Mouse (Mus musculus): ENCODE measurements around the gene Ccr4. TPM values are rescaled to one million over a fixed set of nuclear protein-coding genes. Genes with fewer than 3 reads are reported as not detected.
A peak's percentile ranks its signal among the peaks of the same experiment; 100 is the strongest.

Gene Ccr4
- polyA plus RNA-seq, 1 experiment from 2014 or later: not detected

- no peak overlapping the region for H3K4me3 ChIP-seq (ENCODE audit: low read depth, low read length)
- ATAC-seq (ENCODE audit: low FRiP score) (no peak), DNase-seq (ENCODE audit: low spot score, missing footprints) (no peak)
- H3K27me3 ChIP-seq (ENCODE audit: control insufficient read depth, insufficient read depth, low read length): no peaks in the 10 kb centered on the region
- WGBS: 96% methylated on average over 21 of the region's 21 CpGs
- peaks cover 31% of the 10 kb centered on the region for H3K36me3 ChIP-seq (ENCODE audit: control insufficient read depth, insufficient read depth, low read length)
- no peak overlapping the region for H3K27ac ChIP-seq (ENCODE audit: low read depth, low read length)
- H3K4me1 ChIP-seq (ENCODE audit: control insufficient read depth, insufficient read depth, low read length): no peaks in the 10 kb centered on the region
- peaks cover 26% of the 10 kb centered on the region for H3K9me3 ChIP-seq (ENCODE audit: control insufficient read depth, low read length)
- H3K9ac ChIP-seq (ENCODE audit: low read length): no peak overlapping the region
- H3K4me2 ChIP-seq: no peak overlapping the region
Observed at GRCm38 (mm10) chr9:114512831-114513230, 8.1 kb upstream of the Ccr4 start.

- Histone ChIP-seq H3K4me1 (ENCODE audit: control insufficient read depth, insufficient read depth, low read length) (no peaks in the 10 kb centered on the region), H3K27me3 (ENCODE audit: control insufficient read depth, insufficient read depth, low read length) (no peaks in the 10 kb centered on the region), H3K4me2 (no peak overlapping the region), H3K4me3 (ENCODE audit: low read depth, low read length) (no peak overlapping the region), H3K9ac (ENCODE audit: low read length) (no peak overlapping the region), H3K9me3 (ENCODE audit: control insufficient read depth, low read length) (peaks cover 26% of the 10 kb centered on the region), H3K36me3 (ENCODE audit: control insufficient read depth, insufficient read depth, low read length) (peaks cover 31% of the 10 kb centered on the region), H3K27ac (ENCODE audit: low read depth, low read length) (no peak overlapping the region)
- ATAC-seq (ENCODE audit: low FRiP score): no peak
- 95% methylated on average over 9 of the region's 9 CpGs for WGBS
- no peak for DNase-seq (ENCODE audit: low spot score, missing footprints)
Observed at GRCm38 (mm10) chr9:114509785-114510184, 5.1 kb upstream of the Ccr4 start.

GRCm38 (mm10) chr9:114507421-114507820 is 2.7 kb upstream of the Ccr4 start:
- Histone ChIP-seq H3K4me1 (ENCODE audit: control insufficient read depth, insufficient read depth, low read length) (no peaks in the 10 kb centered on the region), H3K36me3 (ENCODE audit: control insufficient read depth, insufficient read depth, low read length) (peaks cover 9% of the 10 kb centered on the region), H3K4me2 (no peak overlapping the region), H3K9me3 (ENCODE audit: control insufficient read depth, low read length) (peaks cover 8% of the 10 kb centered on the region), H3K9ac (ENCODE audit: low read length) (no peak overlapping the region), H3K4me3 (ENCODE audit: low read depth, low read length) (no peak overlapping the region), H3K27me3 (ENCODE audit: control insufficient read depth, insufficient read depth, low read length) (no peaks in the 10 kb centered on the region), H3K27ac (ENCODE audit: low read depth, low read length) (no peak overlapping the region)
- DNase-seq (ENCODE audit: low spot score, missing footprints): no peak
- no peak for ATAC-seq (ENCODE audit: low FRiP score)
- 95% methylated on average over 9 of the region's 9 CpGs for WGBS

GRCm38 (mm10) chr9:114506564-114506963 is 1.8 kb upstream of the Ccr4 start:
- DNase-seq (ENCODE audit: low spot score, missing footprints): no peak
- WGBS: 85% methylated on average over 4 of the region's 4 CpGs

GRCm38 (mm10) chr9:114502711-114503427 is 1.8 kb downstream of the Ccr4 start:
- Histone ChIP-seq H3K27me3 (ENCODE audit: control insufficient read depth, insufficient read depth, low read length) (no peaks in the 10 kb centered on the region; the same call in 1 of the 2 replicates), H3K36me3 (ENCODE audit: control insufficient read depth, insufficient read depth, low read length) (no peaks in the 10 kb centered on the region), H3K4me3 (ENCODE audit: low read depth, low read length) (no peak overlapping the region), H3K4me2 (no peak overlapping the region), H3K27ac (ENCODE audit: low read depth, low read length) (no peak overlapping the region), H3K9ac (ENCODE audit: low read length) (no peak overlapping the region), H3K4me1 (ENCODE audit: control insufficient read depth, insufficient read depth, low read length) (no peaks in the 10 kb centered on the region), H3K9me3 (ENCODE audit: control insufficient read depth, low read length) (no peaks in the 10 kb centered on the region)
- ATAC-seq (ENCODE audit: low FRiP score): no peak
- DNase-seq (ENCODE audit: low spot score, missing footprints): peak; percentile 87
- 72% methylated on average over 15 of the region's 15 CpGs for WGBS

More at GRCm38 (mm10) chr9:114506564-114506963, 1.8 kb upstream of the Ccr4 start:
- no peaks in the 10 kb centered on the region for H3K4me1 ChIP-seq (ENCODE audit: control insufficient read depth, insufficient read depth, low read length)
- H3K9me3 ChIP-seq (ENCODE audit: control insufficient read depth, low read length): peaks cover 3% of the 10 kb centered on the region; the same call in 1 of the 2 replicates
- H3K9ac ChIP-seq (ENCODE audit: low read length): no peak overlapping the region
- no peak overlapping the region for H3K4me3 ChIP-seq (ENCODE audit: low read depth, low read length)
- no peak overlapping the region for H3K4me2 ChIP-seq
- no peaks in the 10 kb centered on the region for H3K27me3 ChIP-seq (ENCODE audit: control insufficient read depth, insufficient read depth, low read length)
- peaks cover 3% of the 10 kb centered on the region; the same call in 1 of the 2 replicates for H3K36me3 ChIP-seq (ENCODE audit: control insufficient read depth, insufficient read depth, low read length)
- H3K27ac ChIP-seq (ENCODE audit: low read depth, low read length): no peak overlapping the region
- ATAC-seq (ENCODE audit: low FRiP score): no peak

- no peaks in the 10 kb centered on the region for H3K4me1 ChIP-seq (ENCODE audit: control insufficient read depth, insufficient read depth, low read length)
- no peaks in the 10 kb centered on the region; the same call in 1 of the 2 replicates for H3K27me3 ChIP-seq (ENCODE audit: control insufficient read depth, insufficient read depth, low read length)
- H3K4me2 ChIP-seq: no peak overlapping the region
- H3K9me3 ChIP-seq (ENCODE audit: control insufficient read depth, low read length): no peaks in the 10 kb centered on the region
- H3K4me3 ChIP-seq (ENCODE audit: low read depth, low read length): no peak overlapping the region
- H3K36me3 ChIP-seq (ENCODE audit: control insufficient read depth, insufficient read depth, low read length): no peaks in the 10 kb centered on the region
- no peak overlapping the region for H3K9ac ChIP-seq (ENCODE audit: low read length)
- 93% methylated on average over 11 of the region's 11 CpGs for WGBS
- no peak overlapping the region for H3K27ac ChIP-seq (ENCODE audit: low read depth, low read length)
- DNase-seq (ENCODE audit: low spot score, missing footprints) (no peak), ATAC-seq (ENCODE audit: low FRiP score) (no peak)
Observed at GRCm38 (mm10) chr9:114501913-114502312, 2.8 kb downstream of the Ccr4 start.

- no peak overlapping the region for H3K27ac ChIP-seq (ENCODE audit: low read depth, low read length)
- 92% methylated on average over 7 of the region's 7 CpGs for WGBS
Observed at GRCm38 (mm10) chr9:114501111-114501510, 3.6 kb downstream of the Ccr4 start.

GRCm38 (mm10) chr9:114499783-114500515 is 4.8 kb downstream of the Ccr4 start:
- Histone ChIP-seq H3K4me3 (ENCODE audit: low read depth, low read length) (no peak overlapping the region), H3K27ac (ENCODE audit: low read depth, low read length) (no peak overlapping the region), H3K4me1 (ENCODE audit: control insufficient read depth, insufficient read depth, low read length) (no peaks in the 10 kb centered on the region), H3K9ac (ENCODE audit: low read length) (no peak overlapping the region), H3K27me3 (ENCODE audit: control insufficient read depth, insufficient read depth, low read length) (no peaks in the 10 kb centered on the region; the same call in 1 of the 2 replicates), H3K36me3 (ENCODE audit: control insufficient read depth, insufficient read depth, low read length) (no peaks in the 10 kb centered on the region), H3K4me2 (no peak overlapping the region), H3K9me3 (ENCODE audit: control insufficient read depth, low read length) (no peaks in the 10 kb centered on the region)
- ATAC-seq (ENCODE audit: low FRiP score) (peak; percentile 65; the same call in 1 of the 2 replicates), DNase-seq (ENCODE audit: low spot score, missing footprints) (peak; percentile 91)
- 20% methylated on average over 15 of the region's 15 CpGs for WGBS

More at GRCm38 (mm10) chr9:114501111-114501510, 3.6 kb downstream of the Ccr4 start:
- ATAC-seq (ENCODE audit: low FRiP score): no peak
- no peak overlapping the region for H3K4me2 ChIP-seq
- no peaks in the 10 kb centered on the region; the same call in 1 of the 2 replicates for H3K27me3 ChIP-seq (ENCODE audit: control insufficient read depth, insufficient read depth, low read length)
- H3K9me3 ChIP-seq (ENCODE audit: control insufficient read depth, low read length): no peaks in the 10 kb centered on the region
- DNase-seq (ENCODE audit: low spot score, missing footprints): no peak
- no peak overlapping the region for H3K4me3 ChIP-seq (ENCODE audit: low read depth, low read length)
- H3K9ac ChIP-seq (ENCODE audit: low read length): no peak overlapping the region
- H3K36me3 ChIP-seq (ENCODE audit: control insufficient read depth, insufficient read depth, low read length): no peaks in the 10 kb centered on the region
- H3K4me1 ChIP-seq (ENCODE audit: control insufficient read depth, insufficient read depth, low read length): no peaks in the 10 kb centered on the region

GRCm38 (mm10) chr9:114498218-114498617 is 6.5 kb downstream of the Ccr4 start:
- no peaks in the 10 kb centered on the region for H3K36me3 ChIP-seq (ENCODE audit: control insufficient read depth, insufficient read depth, low read length)
- DNase-seq (ENCODE audit: low spot score, missing footprints) (peak; percentile 98), ATAC-seq (ENCODE audit: low FRiP score) (peak; percentile 79)
- no peak overlapping the region for H3K27ac ChIP-seq (ENCODE audit: low read depth, low read length)
- no peak overlapping the region for H3K4me2 ChIP-seq
- H3K27me3 ChIP-seq (ENCODE audit: control insufficient read depth, insufficient read depth, low read length): no peaks in the 10 kb centered on the region; the same call in 1 of the 2 replicates
- H3K9ac ChIP-seq (ENCODE audit: low read length): no peak overlapping the region
- no peaks in the 10 kb centered on the region for H3K4me1 ChIP-seq (ENCODE audit: control insufficient read depth, insufficient read depth, low read length)
- H3K4me3 ChIP-seq (ENCODE audit: low read depth, low read length): no peak overlapping the region
- 8% methylated on average over 11 of the region's 11 CpGs for WGBS
- no peaks in the 10 kb centered on the region for H3K9me3 ChIP-seq (ENCODE audit: control insufficient read depth, low read length)

Data from midbrain, embryonic 11.5 days (tissue).